Mouse (Mus musculus): ENCODE data around the gene Borcs5. TPM values are rescaled to one million over a fixed set of nuclear protein-coding genes. Genes with fewer than 3 reads are reported as not detected.

Borcs5 gene
- total RNA-seq (2012; rRNA removed): 9.5 and 10.2 TPM in 2 replicates
- total RNA-seq (2014; rRNA removed): 14.7 and 16.4 TPM in 2 replicates
- 8.0 and 10.4 TPM in 2 replicates for polyA plus RNA-seq (2012; ENCODE audit: insufficient read length, low read depth)

DNA sequence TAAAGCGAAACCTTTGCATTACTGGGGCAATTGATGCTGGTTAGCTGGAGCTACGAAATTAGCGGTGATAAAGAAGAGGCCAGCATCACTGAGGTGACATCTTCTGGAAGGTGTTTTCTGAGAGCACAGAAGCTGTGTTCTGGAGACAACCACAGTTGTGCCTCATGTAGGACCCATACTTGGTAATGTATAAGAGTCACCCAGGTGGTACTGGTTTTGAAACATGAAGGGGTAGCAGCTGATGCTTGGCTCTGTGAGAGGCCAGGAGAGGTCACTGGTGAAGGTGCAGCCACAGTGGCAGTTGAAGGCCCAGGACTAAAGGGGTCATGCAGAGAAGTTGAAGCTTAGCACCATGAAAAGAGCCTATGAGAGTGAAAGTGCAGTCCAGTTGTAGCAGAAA is at the start of gene Borcs5:
Borcs5 (plus strand) TSS at position 301 of the 400 bp plus-strand sequence.
- Histone ChIP-seq H3K9me3 (replicated peaks; ENCODE audit: low read length) (no peaks in the 10 kb centered on the region), H3K4me2 (ENCODE audit: insufficient read depth, low read depth, poor library complexity, severe bottlenecking) (no peak within 1 kb of the TSS), H3K4me3 (replicated peaks in 1 of 3; ENCODE audit: low read depth in 2 of 3, low read length in 2 of 3, poor library complexity in 1 of 3) (no peak within 1 kb of the TSS), H3K36me3 (replicated peaks in 1 of 2; ENCODE audit: control insufficient read depth in 1 of 2, insufficient read depth in 1 of 2, low read length in 1 of 2) (peaks cover 0 to 1% of the 10 kb centered on the region in 2 experiments), H3K9ac (ENCODE audit: insufficient read depth, low read depth) (no peak within 1 kb of the TSS), H3K27ac (ENCODE audit: insufficient read depth, low read depth) (no peak within 1 kb of the TSS), H3K4me1 (ENCODE audit: control insufficient read depth in 1 of 2, insufficient read depth in 2 of 2) (peaks cover 0 to 20% of the 10 kb centered on the region in 2 experiments; a peak in 2 of 4 replicates), H3K79me2 (replicated peaks; ENCODE audit: control insufficient read depth, extremely low read depth, insufficient read depth, poor library complexity, severe bottlenecking) (no peaks in the 10 kb centered on the region), H3K27me3 (replicated peaks) (no peaks in the 10 kb centered on the region)
- no peak for DNase-seq (ENCODE audit: extremely low read depth)
- dilution Hi-C loops (cut with MboI; ENCODE audit: extremely low pct_ligation_motif_present, extremely low pct_unique_long_range_greater_than_20kb, low sequenced_read_pairs): no loop called here
- no peak for TF ChIP-seq RAD21 (IDR thresholded peaks at IDR 0.05; ENCODE audit: low read depth, low read length)
- no peak for TF ChIP-seq E2F4 (IDR thresholded peaks at IDR 0.05; ENCODE audit: insufficient replicate concordance, low read depth, low read length)
- TF ChIP-seq USF1 (IDR thresholded peaks at IDR 0.05; ENCODE audit: low read depth, low read length): no peak
- no peak for TF ChIP-seq HCFC1 (IDR thresholded peaks at IDR 0.05; ENCODE audit: low read depth, low read length)
- no peak for TF ChIP-seq CHD1 (IDR thresholded peaks at IDR 0.05; ENCODE audit: low read depth, low read length)
- no peak for TF ChIP-seq ETS1 (conservative IDR thresholded peaks at IDR 0.05; ENCODE audit: low read depth, low read length)
- TF ChIP-seq ZC3H11A (IDR thresholded peaks at IDR 0.05; ENCODE audit: low read depth, low read length): no peak
- no peak for TF ChIP-seq ZNF384 (IDR thresholded peaks at IDR 0.05; ENCODE audit: low read depth, low read length)
- no peak for TF ChIP-seq CTCF (conservative IDR thresholded peaks at IDR 0.05 in 1 of 2, IDR thresholded peaks at IDR 0.05 in 1 of 2; ENCODE audit: low read depth in 2 of 2, low read length in 2 of 2)
- TF ChIP-seq GABPA (IDR thresholded peaks at IDR 0.05; ENCODE audit: insufficient replicate concordance, low read depth, low read length): no peak
- no peak for TF ChIP-seq MAX (IDR thresholded peaks at IDR 0.05; ENCODE audit: low read length)
- TF ChIP-seq UBTF (IDR thresholded peaks at IDR 0.05; ENCODE audit: low read depth, low read length): no peak
- in situ Hi-C loops (cut with MboI; ENCODE audit: low pct_ligation_motif_present, low pct_unique_long_range_greater_than_20kb, low sequenced_read_pairs): loop anchor here (25.0 kb wide), 1 partner anchor 348 kb away; the partner anchor contains the start of gene Apold1

DNA sequence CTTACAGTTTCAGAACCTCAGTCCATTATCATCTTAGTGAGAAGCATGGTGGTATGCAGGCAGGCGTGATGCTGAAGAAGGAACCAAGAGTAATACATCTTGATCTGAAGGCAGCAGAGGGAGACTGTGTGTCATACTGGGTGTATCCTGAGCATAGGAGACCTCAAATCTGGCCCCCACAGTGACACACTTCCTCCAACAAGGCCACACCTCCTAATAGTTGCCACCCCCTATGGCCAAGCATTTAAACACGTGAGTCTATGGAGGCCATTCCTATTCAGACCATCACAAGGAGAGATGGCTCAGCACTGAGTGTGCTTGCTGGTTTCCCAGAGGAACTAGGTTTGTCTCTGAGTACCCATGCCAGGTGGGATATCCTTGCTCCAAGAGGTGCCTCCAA is 47.7 kb upstream of the Borcs5 start:
- dilution Hi-C loops (cut with MboI; ENCODE audit: extremely low pct_ligation_motif_present, extremely low pct_unique_long_range_greater_than_20kb, low sequenced_read_pairs): no loop called here
- Histone ChIP-seq H3K27me3 (replicated peaks) (no peaks in the 10 kb centered on the region), H3K79me2 (replicated peaks; ENCODE audit: control insufficient read depth, extremely low read depth, insufficient read depth, poor library complexity, severe bottlenecking) (no peaks in the 10 kb centered on the region), H3K36me3 (replicated peaks in 1 of 2; ENCODE audit: control insufficient read depth in 1 of 2, insufficient read depth in 1 of 2, low read length in 1 of 2) (no peaks in the 10 kb centered on the region), H3K4me3 (replicated peaks in 1 of 3; ENCODE audit: low read depth in 2 of 3, low read length in 2 of 3, poor library complexity in 1 of 3) (no peak overlapping the region), H3K9ac (ENCODE audit: insufficient read depth, low read depth) (no peak overlapping the region), H3K4me2 (ENCODE audit: insufficient read depth, low read depth, poor library complexity, severe bottlenecking) (no peak overlapping the region), H3K9me3 (replicated peaks; ENCODE audit: low read length) (no peaks in the 10 kb centered on the region), H3K27ac (ENCODE audit: insufficient read depth, low read depth) (no peak overlapping the region), H3K4me1 (ENCODE audit: control insufficient read depth in 1 of 2, insufficient read depth in 2 of 2) (no peaks in the 10 kb centered on the region)
- in situ Hi-C loops (cut with MboI; ENCODE audit: low pct_ligation_motif_present, low pct_unique_long_range_greater_than_20kb, low sequenced_read_pairs): no loop called here
- TF ChIP-seq RCOR1 (conservative IDR thresholded peaks at IDR 0.05; ENCODE audit: low read depth, low read length): no peak
- no peak for TF ChIP-seq SIN3A (IDR thresholded peaks at IDR 0.05; ENCODE audit: low read length)
- TF ChIP-seq GABPA (IDR thresholded peaks at IDR 0.05; ENCODE audit: insufficient replicate concordance, low read depth, low read length): no peak
- no peak for TF ChIP-seq NRF1 (IDR thresholded peaks at IDR 0.05; ENCODE audit: low read depth, low read length)
- TF ChIP-seq USF2 (conservative IDR thresholded peaks at IDR 0.05; ENCODE audit: low read depth, low read length): no peak
- TF ChIP-seq HCFC1 (IDR thresholded peaks at IDR 0.05; ENCODE audit: low read depth, low read length): no peak
- no peak for TF ChIP-seq CHD1 (IDR thresholded peaks at IDR 0.05; ENCODE audit: low read depth, low read length)
- no peak for TF ChIP-seq CTCF (conservative IDR thresholded peaks at IDR 0.05 in 1 of 2, IDR thresholded peaks at IDR 0.05 in 1 of 2; ENCODE audit: low read depth in 2 of 2, low read length in 2 of 2)
- no peak for TF ChIP-seq POLR2AphosphoS2 (IDR thresholded peaks at IDR 0.05; ENCODE audit: low read depth, low read length)
- TF ChIP-seq MYC (IDR thresholded peaks at IDR 0.05; ENCODE audit: low read depth, low read length): no peak
- no peak for TF ChIP-seq JUN (IDR thresholded peaks at IDR 0.05; ENCODE audit: insufficient read depth, low read depth, low read length)
- TF ChIP-seq ZMIZ1 (IDR thresholded peaks at IDR 0.05; ENCODE audit: low read depth, low read length): no peak
- no peak for TF ChIP-seq TBP (conservative IDR thresholded peaks at IDR 0.05; ENCODE audit: low read depth, low read length)
- TF ChIP-seq SMC3 (IDR thresholded peaks at IDR 0.05; ENCODE audit: low read depth, low read length): no peak
- TF ChIP-seq BHLHE40 (IDR thresholded peaks at IDR 0.05; ENCODE audit: low read depth, low read length): no peak
- TF ChIP-seq ZC3H11A (IDR thresholded peaks at IDR 0.05; ENCODE audit: low read depth, low read length): no peak
- no peak for DNase-seq (ENCODE audit: extremely low read depth)
